Mouse (Mus musculus): ENCODE measurements around the gene Fuca1. TPM values are rescaled to one million over a fixed set of nuclear protein-coding genes. Genes with fewer than 3 reads are reported as not detected.

The Fuca1 gene
- total and polyA plus RNA-seq, 3 experiments: 32.6 to 77.6 (median 66.5) TPM

- DNase-seq (ENCODE audit: extremely low read depth): no peak
- peaks cover 25 to 48% of the 10 kb centered on the region in 2 experiments for H3K36me3 ChIP-seq (replicated peaks in 1 of 2; ENCODE audit: control insufficient read depth in 1 of 2, insufficient read depth in 1 of 2, low read length in 1 of 2)
- no peaks in the 10 kb centered on the region for H3K9me3 ChIP-seq (replicated peaks; ENCODE audit: low read length)
- H3K4me3 ChIP-seq (replicated peaks in 1 of 3; ENCODE audit: low read depth in 2 of 3, low read length in 2 of 3, poor library complexity in 1 of 3): no peak overlapping the region
- peaks cover 0 to 39% of the 10 kb centered on the region in 2 experiments; a peak in 2 of 4 replicates for H3K4me1 ChIP-seq (ENCODE audit: control insufficient read depth in 1 of 2, insufficient read depth in 2 of 2)
- no peak for TF ChIP-seq ZNF384 (IDR thresholded peaks at IDR 0.05; ENCODE audit: low read depth, low read length)
- no peak for TF ChIP-seq CTCF (conservative IDR thresholded peaks at IDR 0.05 in 1 of 2, IDR thresholded peaks at IDR 0.05 in 1 of 2; ENCODE audit: low read depth in 2 of 2, low read length in 2 of 2)
- TF ChIP-seq POLR2A (IDR thresholded peaks at IDR 0.05; ENCODE audit: low read depth, low read length): no peak
- TF ChIP-seq USF1 (IDR thresholded peaks at IDR 0.05; ENCODE audit: low read depth, low read length): no peak
- no peak for TF ChIP-seq RAD21 (IDR thresholded peaks at IDR 0.05; ENCODE audit: low read depth, low read length)
- TF ChIP-seq MEF2A (IDR thresholded peaks at IDR 0.05; ENCODE audit: borderline replicate concordance, low read depth, low read length): no peak
- no peak for TF ChIP-seq TCF12 (IDR thresholded peaks at IDR 0.05; ENCODE audit: low read depth, low read length)
- TF ChIP-seq NELFE (IDR thresholded peaks at IDR 0.05; ENCODE audit: low read depth, low read length): no peak
- no peak for TF ChIP-seq MYC (IDR thresholded peaks at IDR 0.05; ENCODE audit: low read depth, low read length)
- no peak for TF ChIP-seq ETS1 (conservative IDR thresholded peaks at IDR 0.05; ENCODE audit: low read depth, low read length)
- no peak for TF ChIP-seq UBTF (IDR thresholded peaks at IDR 0.05; ENCODE audit: low read depth, low read length)
- no peak for TF ChIP-seq JUN (IDR thresholded peaks at IDR 0.05; ENCODE audit: insufficient read depth, low read depth, low read length)
- 0 out of 2 replicates have a peak, but pooled peaks cover 4% of the 10 kb centered on the region for H3K79me2 ChIP-seq (replicated peaks; ENCODE audit: control insufficient read depth, extremely low read depth, insufficient read depth, poor library complexity, severe bottlenecking)
- in situ Hi-C loops (cut with MboI; ENCODE audit: low pct_ligation_motif_present, low pct_unique_long_range_greater_than_20kb, low sequenced_read_pairs) (no loop called here), dilution Hi-C loops (cut with MboI; ENCODE audit: extremely low pct_ligation_motif_present, extremely low pct_unique_long_range_greater_than_20kb, low sequenced_read_pairs) (no loop called here)
- H3K27ac ChIP-seq (ENCODE audit: insufficient read depth, low read depth): no peak overlapping the region
- no peaks in the 10 kb centered on the region for H3K27me3 ChIP-seq (replicated peaks)
- no peak overlapping the region for H3K9ac ChIP-seq (ENCODE audit: insufficient read depth, low read depth)
- no peak overlapping the region for H3K4me2 ChIP-seq (ENCODE audit: insufficient read depth, low read depth, poor library complexity, severe bottlenecking)
Measured at GRCm38 (mm10) chr4:135918635-135919279, 1.8 kb upstream of the Fuca1 start.

GRCm38 (mm10) chr4:135919280-135919639, 1.3 kb upstream of the Fuca1 start:
- Histone ChIP-seq H3K79me2 (replicated peaks; ENCODE audit: control insufficient read depth, extremely low read depth, insufficient read depth, poor library complexity, severe bottlenecking) (0 out of 2 replicates have a peak, but pooled peaks cover 4% of the 10 kb centered on the region), H3K9me3 (replicated peaks; ENCODE audit: low read length) (no peaks in the 10 kb centered on the region), H3K36me3 (replicated peaks in 1 of 2; ENCODE audit: control insufficient read depth in 1 of 2, insufficient read depth in 1 of 2, low read length in 1 of 2) (peaks cover 26 to 51% of the 10 kb centered on the region in 2 experiments), H3K4me1 (ENCODE audit: control insufficient read depth in 1 of 2, insufficient read depth in 2 of 2) (peaks cover 0 to 39% of the 10 kb centered on the region in 2 experiments; a peak in 2 of 4 replicates), H3K27ac (ENCODE audit: insufficient read depth, low read depth) (no peak overlapping the region), H3K4me2 (ENCODE audit: insufficient read depth, low read depth, poor library complexity, severe bottlenecking) (no peak overlapping the region), H3K4me3 (replicated peaks in 1 of 3; ENCODE audit: low read depth in 2 of 3, low read length in 2 of 3, poor library complexity in 1 of 3) (no peak overlapping the region), H3K9ac (ENCODE audit: insufficient read depth, low read depth) (no peak overlapping the region), H3K27me3 (replicated peaks) (no peaks in the 10 kb centered on the region)
- DNase-seq (ENCODE audit: extremely low read depth): no peak
- in situ Hi-C loops (cut with MboI; ENCODE audit: low pct_ligation_motif_present, low pct_unique_long_range_greater_than_20kb, low sequenced_read_pairs): no loop called here
- TF ChIP-seq USF1 (IDR thresholded peaks at IDR 0.05; ENCODE audit: low read depth, low read length): no peak
- dilution Hi-C loops (cut with MboI; ENCODE audit: extremely low pct_ligation_motif_present, extremely low pct_unique_long_range_greater_than_20kb, low sequenced_read_pairs): no loop called here

Data from CH12.LX (cell line).